Mouse (Mus musculus) CD4-positive, CD25-positive, alpha-beta regulatory T cell, adult 4 months (primary cell): Measurements from ENCODE around the gene Eme1. TPM values are rescaled to one million over a fixed set of nuclear protein-coding genes. Genes with fewer than 3 reads are reported as not detected.

Source experiments
- ATAC-seq: one replicate; pipeline ENCODE4 v1.8.0; 2017
- polyA plus RNA-seq, 2 experiments: library from polyadenylated mRNA; unstranded; fragments of 100-300 nt; shearing (Covaris generic); gene quantifications; one replicate each; pipeline ENCODE4 v1.2.1; 2017

Eme1 gene
- polyA plus RNA-seq, 2 experiments from 2014 or later, result 2.0 to 3.1 TPM

GRCm38 (mm10) chr11:94596311-94596852 is 57.4 kb downstream of the Eme1 start:
- no peak for ATAC-seq

Other genes starting within 250 kb of the Eme1 start
- gene Cacna1g, start 179.8 kb downstream of the Eme1 start, polyA plus RNA-seq, result not detected
- not detected for gene Spata20, start 167.8 kb downstream of the Eme1 start, polyA plus RNA-seq
- not detected for gene Epn3, start 154.0 kb downstream of the Eme1 start, polyA plus RNA-seq
- not detected for gene Mycbpap, start 132.2 kb downstream of the Eme1 start, polyA plus RNA-seq
- gene Rsad1, start 104.7 kb downstream of the Eme1 start, polyA plus RNA-seq, result 1 to 10 TPM in 1 of 2 experiments, under 1 TPM in 1; 0.78 to 1.7 TPM
- under 1 TPM; 0.26 to 0.73 TPM for gene Chad, start 88.9 kb downstream of the Eme1 start, polyA plus RNA-seq
- 1 to 10 TPM; 1.6 to 2.3 TPM for gene Acsf2, start 52.1 kb downstream of the Eme1 start, polyA plus RNA-seq
- 1 to 10 TPM; 7.9 to 8.2 TPM for gene Lrrc59, start 24.2 kb downstream of the Eme1 start, polyA plus RNA-seq
- gene Mrpl27, start 197 bp downstream of the Eme1 start, polyA plus RNA-seq, result 10 to 100 TPM; 54.0 to 64.5 TPM
- gene Xylt2, start 23.6 kb upstream of the Eme1 start, polyA plus RNA-seq, result 1 to 10 TPM; 5.4 to 7.0 TPM
- not detected for gene Gm11541, start 50.5 kb upstream of the Eme1 start, polyA plus RNA-seq
- not detected for gene Cdc34b, start 87.8 kb upstream of the Eme1 start, polyA plus RNA-seq
- gene Tmem92, start 128.7 kb upstream of the Eme1 start, polyA plus RNA-seq, result not detected